28 mouse cellular contexts compared by ENCODE assay signal in genomic region chr4:69824903-69825268, GRCm38 (mm10).
DNase-seq lines count a peak whose midpoint lies in the region; ATAC-seq lines count a peak whose summit lies in the region.
"Had no signal": no experiment of that assay in that cellular context is flagged by ENCODE, and none has a peak within 500 bp of the region (broad histone marks: within the 10 kb centered on the region; RNA-seq: fewer than 3 reads in every experiment).

No protein-coding gene starts in this region.

- intact Hi-C loops in heart, postnatal 14 days (cut with DNase I): no loop called here

- no peak overlapping the region for H3K4me2 ChIP-seq in hindbrain, embryonic 12.5 days (replicated peaks)
- H3K4me2 ChIP-seq in neural tube, embryonic 12.5 days (replicated peaks): no peak overlapping the region
- H3K4me2 ChIP-seq in midbrain, embryonic 11.5 days: no peak overlapping the region
- H3K4me2 ChIP-seq in midbrain, embryonic 16.5 days (ENCODE audit: low read length): no peak overlapping the region
- H3K4me2 ChIP-seq: embryonic facial prominence, embryonic 13.5 days; intestine, embryonic 15.5 days; limb, embryonic 15.5 days; liver, embryonic 13.5 days had no signal

- ATAC-seq in hindbrain, embryonic 12.5 days (ENCODE audit: low FRiP score): no peak
- 0 out of 2 replicates have a peak, but pooled peaks have one; percentile 13 for ATAC-seq in neural tube, embryonic 12.5 days (ENCODE audit: low FRiP score, low read depth)
- ATAC-seq in midbrain, embryonic 11.5 days (ENCODE audit: low FRiP score): peak; percentile 41; the same call in 1 of the 2 replicates
- 0 out of 2 replicates have a peak, but pooled peaks have one; percentile 19 for ATAC-seq in midbrain, embryonic 16.5 days
- ATAC-seq: intestine, embryonic 15.5 days; lung, postnatal 0 days had no signal

- 30% methylated on average over 3 of the region's 3 CpGs for WGBS in hindbrain, embryonic 10.5 days
- 39% methylated on average over 3 of the region's 3 CpGs for WGBS in hindbrain, embryonic 12.5 days
- 48% methylated on average over 3 of the region's 3 CpGs for WGBS in neural tube, embryonic 12.5 days
- WGBS in midbrain, embryonic 11.5 days: 23% methylated on average over 3 of the region's 3 CpGs
- WGBS in midbrain, embryonic 16.5 days: 15% methylated on average over 3 of the region's 3 CpGs

- no peaks in the 10 kb centered on the region for H3K9me3 ChIP-seq in hindbrain, embryonic 10.5 days
- no peaks in the 10 kb centered on the region for H3K9me3 ChIP-seq in hindbrain, embryonic 12.5 days (replicated peaks)
- H3K9me3 ChIP-seq in neural tube, embryonic 12.5 days: no peaks in the 10 kb centered on the region
- H3K9me3 ChIP-seq in midbrain, embryonic 11.5 days (ENCODE audit: control insufficient read depth, low read length): no peaks in the 10 kb centered on the region
- H3K9me3 ChIP-seq in midbrain, embryonic 16.5 days (replicated peaks; ENCODE audit: control insufficient read depth, low read length, poor library complexity, severe bottlenecking): no peaks in the 10 kb centered on the region
- H3K9me3 ChIP-seq: embryonic facial prominence, embryonic 13.5 days; intestine, embryonic 15.5 days; limb, embryonic 10.5 days; limb, embryonic 15.5 days; liver, embryonic 13.5 days had no signal

- no peaks in the 10 kb centered on the region for H3K36me3 ChIP-seq in hindbrain, embryonic 10.5 days
- no peaks in the 10 kb centered on the region for H3K36me3 ChIP-seq in hindbrain, embryonic 12.5 days
- no peaks in the 10 kb centered on the region for H3K36me3 ChIP-seq in neural tube, embryonic 12.5 days
- no peaks in the 10 kb centered on the region for H3K36me3 ChIP-seq in midbrain, embryonic 11.5 days (ENCODE audit: control insufficient read depth, insufficient read depth, low read length)
- no peaks in the 10 kb centered on the region for H3K36me3 ChIP-seq in midbrain, embryonic 16.5 days (ENCODE audit: control insufficient read depth, insufficient read depth, low read length)
- H3K36me3 ChIP-seq: embryonic facial prominence, embryonic 13.5 days; G1E; intestine, embryonic 15.5 days; limb, embryonic 10.5 days; limb, embryonic 15.5 days; liver, embryonic 13.5 days had no signal

- DNase-seq in hindbrain, embryonic 10.5 days (ENCODE audit: low spot score): no peak
- no peak for DNase-seq in neural tube, embryonic 10.5 days (ENCODE audit: extremely low spot score, low spot score)
- DNase-seq in midbrain, embryonic 11.5 days (ENCODE audit: low spot score, missing footprints): no peak
- DNase-seq in heart, postnatal 14 days: no peak
- no peak for DNase-seq in embryo, embryonic 10 days (ENCODE audit: low spot score)
- DNase-seq: adrenal gland, postnatal 14 days; cerebellum, adult 11 months; cerebellum, adult 9-11 months; gastrocnemius, postnatal 10 days; kidney, adult 8-10 months; kidney, postnatal 10 days; liver, embryonic 13.5 days; lung, adult 18-20 months; right cerebral cortex, adult 18-20 months; right cerebral cortex, postnatal 4 days; thymus, adult 2 months; thymus, postnatal 36 days had no signal

- H3K4me1 ChIP-seq in hindbrain, embryonic 10.5 days (replicated peaks): peaks cover 17% of the 10 kb centered on the region
- H3K4me1 ChIP-seq in hindbrain, embryonic 12.5 days: peaks cover 14% of the 10 kb centered on the region
- peaks cover 11% of the 10 kb centered on the region for H3K4me1 ChIP-seq in neural tube, embryonic 12.5 days
- H3K4me1 ChIP-seq in midbrain, embryonic 11.5 days (ENCODE audit: control insufficient read depth, insufficient read depth, low read length): peaks cover 18% of the 10 kb centered on the region
- no peaks in the 10 kb centered on the region for H3K4me1 ChIP-seq in midbrain, embryonic 16.5 days (ENCODE audit: control insufficient read depth, insufficient read depth, low read length)
- H3K4me1 ChIP-seq: embryonic facial prominence, embryonic 13.5 days; intestine, embryonic 15.5 days; limb, embryonic 10.5 days; limb, embryonic 15.5 days; liver, embryonic 13.5 days had no signal

- H3K4me3 ChIP-seq in hindbrain, embryonic 10.5 days: no peak overlapping the region
- H3K4me3 ChIP-seq in hindbrain, embryonic 12.5 days: no peak overlapping the region
- no peak overlapping the region for H3K4me3 ChIP-seq in neural tube, embryonic 12.5 days
- no peak overlapping the region for H3K4me3 ChIP-seq in midbrain, embryonic 11.5 days (ENCODE audit: low read depth, low read length)
- no peak overlapping the region for H3K4me3 ChIP-seq in midbrain, embryonic 16.5 days (ENCODE audit: low read depth, low read length)
- H3K4me3 ChIP-seq: embryonic facial prominence, embryonic 13.5 days; intestine, embryonic 15.5 days; limb, embryonic 10.5 days; limb, embryonic 15.5 days; liver, embryonic 13.5 days; myocyte had no signal

- no peak overlapping the region for H3K9ac ChIP-seq in hindbrain, embryonic 12.5 days
- H3K9ac ChIP-seq in neural tube, embryonic 12.5 days: no peak overlapping the region
- no peak overlapping the region for H3K9ac ChIP-seq in midbrain, embryonic 11.5 days (ENCODE audit: low read length)
- no peak overlapping the region for H3K9ac ChIP-seq in midbrain, embryonic 16.5 days (ENCODE audit: low read depth, low read length)
- H3K9ac ChIP-seq: embryonic facial prominence, embryonic 13.5 days; intestine, embryonic 15.5 days; limb, embryonic 15.5 days; liver, embryonic 13.5 days had no signal

- peaks cover 50% of the 10 kb centered on the region for H3K27me3 ChIP-seq in hindbrain, embryonic 10.5 days (ENCODE audit: insufficient read depth, poor library complexity, severe bottlenecking)
- H3K27me3 ChIP-seq in hindbrain, embryonic 12.5 days: peaks cover 4% of the 10 kb centered on the region
- no peaks in the 10 kb centered on the region for H3K27me3 ChIP-seq in neural tube, embryonic 12.5 days (replicated peaks)
- H3K27me3 ChIP-seq in midbrain, embryonic 11.5 days (ENCODE audit: control insufficient read depth, insufficient read depth, low read length): no peaks in the 10 kb centered on the region
- H3K27me3 ChIP-seq in midbrain, embryonic 16.5 days (ENCODE audit: control insufficient read depth, insufficient read depth, low read depth, low read length): no peaks in the 10 kb centered on the region
- H3K27me3 ChIP-seq: embryonic facial prominence, embryonic 13.5 days; intestine, embryonic 15.5 days; limb, embryonic 15.5 days; liver, embryonic 13.5 days had no signal

- H3K27ac ChIP-seq in hindbrain, embryonic 10.5 days: peak overlapping the region; percentile 45; the same call in 1 of the 2 replicates
- no peak overlapping the region for H3K27ac ChIP-seq in hindbrain, embryonic 12.5 days
- H3K27ac ChIP-seq in neural tube, embryonic 12.5 days: no peak overlapping the region
- H3K27ac ChIP-seq in midbrain, embryonic 11.5 days (ENCODE audit: low read depth, low read length): peak overlapping the region; percentile 70; the same call in 1 of the 2 replicates
- H3K27ac ChIP-seq in midbrain, embryonic 16.5 days (ENCODE audit: low read length): peak overlapping the region; percentile 35; the same call in 1 of the 2 replicates
- H3K27ac ChIP-seq: embryonic facial prominence, embryonic 13.5 days; intestine, embryonic 15.5 days; limb, embryonic 10.5 days; limb, embryonic 15.5 days; liver, embryonic 13.5 days; macrophage had no signal

Comparison
In these comparisons a context has a peak if more than half of its experiments do, and no peak if none do; other contexts are left out.
1. H3K27ac ChIP-seq: peak in hindbrain, embryonic 10.5 days (single experiment), midbrain, embryonic 11.5 days (single experiment) and midbrain, embryonic 16.5 days (single experiment); none in hindbrain, embryonic 12.5 days (single experiment) and neural tube, embryonic 12.5 days (single experiment).